Mouse (Mus musculus) ES-Bruce4 (cell line): ENCODE results near the gene Poc1b.

Source experiments
- CTCF ChIP-seq: IDR thresholded peaks from one replicate; pipeline ENCODE4 v1.8.1; 2011; ENCODE audit warnings: low read depth, low read length
- POLR2A ChIP-seq: IDR thresholded peaks from one replicate; pipeline ENCODE4 v1.8.1; 2011; ENCODE audit warnings: low read length; ENCODE audit not compliant: insufficient read depth

- TF ChIP-seq CTCF (no peak), POLR2A (no peak)
Measured at GRCm38 (mm10) chr10:99154635-99155034, 47.8 kb downstream of the Poc1b start.
